Mouse (Mus musculus) embryonic stem cell, embryonic (primary cell): Measurements from ENCODE around the gene Wap.

ENCODE experiments used
- CTCF ChIA-PET, 4 experiments: fragments of 300-600 bp in 2 of 4; fragments of 350-600 bp in 2 of 4; sonication (Branson Sonifier 250); formaldehyde crosslinking; loops; one replicate each; lab custom pipeline; 2022; ENCODE audit warnings: inconsistent platforms in 2 of 4; lab: Charles Lee
- POLR2A ChIA-PET, 4 experiments: fragments of 300-600 bp in 2 of 4; fragments of 350-600 bp in 2 of 4; sonication (Branson Sonifier 250); formaldehyde crosslinking; loops; one replicate each; lab custom pipeline; 2022; ENCODE audit warnings: antibody characterized with exemption in 4 of 4, inconsistent platforms in 1 of 4; lab: Charles Lee

Wap gene

DNA sequence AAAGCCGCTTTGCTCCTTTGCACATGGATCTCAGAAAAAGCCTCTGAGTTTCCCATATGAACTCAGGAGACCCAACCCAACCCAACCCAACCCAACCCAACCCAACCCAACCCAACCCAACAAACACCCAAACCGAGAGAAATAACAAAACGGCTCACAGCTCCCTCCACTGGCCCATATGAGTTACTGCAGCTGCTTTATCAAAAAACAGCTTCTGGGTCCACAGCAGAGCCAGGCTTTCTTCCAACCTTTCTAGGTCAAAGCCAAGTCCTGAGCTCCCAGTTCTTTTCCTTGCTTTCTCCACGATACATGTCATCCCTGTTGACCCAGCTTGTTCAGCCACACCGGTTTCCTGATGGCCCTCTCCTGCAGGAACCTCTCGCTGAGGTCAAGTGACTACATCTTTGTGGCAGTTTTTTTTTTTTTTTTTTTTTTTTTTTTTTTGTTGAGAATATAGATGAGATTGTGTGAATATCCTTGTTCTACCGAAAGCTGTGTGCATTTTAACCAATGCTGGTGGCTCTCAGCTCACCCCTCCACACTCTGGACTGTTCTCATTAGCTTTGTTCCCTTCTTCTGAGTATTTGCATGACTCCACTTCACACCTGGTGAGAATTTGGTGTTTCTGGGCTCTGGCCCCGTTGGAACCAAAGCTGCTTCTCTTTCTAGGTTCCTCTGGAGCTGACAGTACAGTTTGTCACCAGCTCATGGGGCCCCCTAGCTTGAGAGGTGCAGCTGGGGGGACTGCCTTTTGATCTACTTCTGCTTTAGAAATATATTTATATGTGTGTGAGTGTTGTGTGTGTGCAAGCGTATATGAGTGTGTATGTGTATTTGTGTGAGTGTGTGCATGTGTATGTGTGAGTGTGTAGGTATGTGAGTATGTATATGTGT is 9.6 kb upstream of the Wap start:
- POLR2A ChIA-PET = interaction anchor here (0.6 to 2.9 kb wide), 46 partner anchors 12 to 853 kb away, joined by 3 to 52 read pairs (median 4); partner anchors contain the start of genes Tbrg4 (in 3 of the 4), Ddx56 (in 1 of the 4), H2afv (in 1 of the 4) and Igfbp1 (in 1 of the 4)
- CTCF ChIA-PET = interaction anchor here (0.6 to 2.4 kb wide), 81 partner anchors 8 to 1974 kb away, joined by 3 to 41 read pairs (median 5); partner anchors contain the start of genes Ramp3 (in 2 of the 4) and Mrps24 (in 1 of the 4)

DNA sequence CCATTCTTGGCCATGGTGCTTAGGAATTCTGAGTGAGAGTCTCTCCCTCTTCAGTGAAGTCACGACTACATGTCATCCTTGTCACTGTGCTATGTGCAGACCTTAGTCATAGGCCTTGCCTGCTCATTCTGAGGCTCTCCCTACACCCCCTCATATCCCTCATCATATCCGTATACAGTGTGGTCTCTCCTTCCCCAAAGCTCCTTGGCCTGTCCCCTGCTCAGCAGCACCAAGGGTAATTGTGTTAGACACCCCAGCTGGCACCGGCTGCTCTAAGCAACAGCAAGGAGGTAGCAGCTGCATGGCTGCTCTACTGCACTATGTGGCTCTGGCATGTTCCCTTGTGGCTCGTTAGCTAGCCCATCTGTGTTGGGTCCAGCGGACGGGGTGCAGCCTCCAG is 6.1 kb upstream of the Wap start:
- ChIA-PET CTCF (interaction anchor here in 1 of 4 experiments (1.0 kb wide), 1 partner anchor 10 kb away, joined by 3 read pairs; no protein-coding TSS in a partner anchor), POLR2A (interaction anchor here in 2 of 4 experiments (0.5 to 15.2 kb wide), 7 partner anchors 13 to 502 kb away, joined by 3 to 123 read pairs (median 3); partner anchors contain the start of gene Tbrg4 (in 2 of the 2))

DNA sequence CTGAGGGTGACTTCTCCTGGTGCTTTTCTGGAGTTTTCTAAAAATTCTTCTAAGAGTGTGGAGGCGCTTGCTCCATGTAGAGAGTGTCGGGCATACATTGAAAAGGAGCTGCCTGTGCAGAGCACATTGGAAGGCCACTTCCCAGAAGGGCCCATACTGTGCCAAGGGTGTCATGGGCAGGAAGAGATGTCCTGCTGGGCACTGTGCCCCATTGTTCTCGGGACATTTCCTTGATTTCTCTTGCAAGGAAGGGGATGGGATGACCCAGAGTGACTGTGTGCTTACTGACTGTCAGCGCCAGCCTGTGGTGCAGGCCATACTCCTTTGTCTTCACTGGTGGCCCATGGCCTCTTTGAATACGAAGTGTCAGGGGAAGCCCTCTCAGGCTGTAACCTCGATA is 635 bp upstream of the Wap start:
- CTCF ChIA-PET = no interaction called here
- POLR2A ChIA-PET = interaction anchor here in 1 of 4 experiments (1.3 to 15.2 kb wide), 2 partner anchors 15 to 18 kb away, joined by 3 to 123 read pairs; partner anchors contain the start of gene Tbrg4

DNA sequence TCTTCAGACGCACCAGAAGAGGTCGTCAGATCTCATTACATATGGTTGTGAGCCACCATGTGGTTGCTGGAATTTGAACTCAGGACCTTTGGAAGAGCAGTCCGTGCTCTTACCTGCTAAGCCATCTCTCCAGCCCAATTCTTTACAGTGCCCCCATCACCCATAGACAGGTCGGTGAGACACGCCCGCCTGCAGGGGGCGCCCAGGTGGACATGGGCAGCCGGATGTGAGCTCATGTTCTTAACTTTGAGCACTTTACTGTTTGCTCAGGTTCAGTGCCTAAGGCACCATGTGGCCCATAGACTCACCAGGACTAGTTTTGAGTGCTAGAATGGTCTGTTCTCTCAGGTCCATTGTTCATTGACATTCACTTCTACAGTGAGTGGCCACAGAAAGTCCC is 2.3 kb downstream of the Wap start:
- ChIA-PET POLR2A (interaction anchor here (0.7 to 15.2 kb wide), 10 partner anchors 8 to 108 kb away, joined by 3 to 123 read pairs (median 4); partner anchors contain the start of gene Tbrg4 (in 3 of the 4)), CTCF (interaction anchor here (0.5 to 1.9 kb wide), 13 partner anchors 8 to 526 kb away, joined by 3 to 17 read pairs (median 5); partner anchors contain the start of gene Tbrg4 (in 1 of the 4))

DNA sequence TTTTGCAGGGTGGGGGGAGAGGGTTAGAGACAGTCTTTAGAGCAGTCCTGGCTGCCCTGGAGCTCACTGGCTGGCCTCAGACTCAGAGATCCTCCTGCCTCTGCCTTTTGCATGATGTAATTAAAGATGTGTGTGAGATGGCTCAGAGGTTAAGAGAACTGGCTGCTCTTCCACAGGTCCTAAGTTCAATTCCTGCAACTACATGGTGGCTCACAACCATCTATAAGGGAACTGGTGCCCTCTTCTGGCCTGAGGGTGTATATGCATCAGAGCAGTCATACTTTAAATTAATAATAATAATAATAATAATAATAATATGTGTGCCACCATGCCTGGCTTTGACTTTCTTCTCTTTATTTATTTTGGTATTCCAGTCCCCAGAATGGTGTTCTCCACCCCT is 8.8 kb downstream of the Wap start:
- POLR2A ChIA-PET = interaction anchor here (0.7 to 21.3 kb wide), 23 partner anchors 10 to 544 kb away, joined by 3 to 915 read pairs (median 7); partner anchors contain the start of genes Nacad (in 2 of the 4), H2afv (in 1 of the 4), Myo1g (in 1 of the 4) and Ppia (in 1 of the 4)

DNA sequence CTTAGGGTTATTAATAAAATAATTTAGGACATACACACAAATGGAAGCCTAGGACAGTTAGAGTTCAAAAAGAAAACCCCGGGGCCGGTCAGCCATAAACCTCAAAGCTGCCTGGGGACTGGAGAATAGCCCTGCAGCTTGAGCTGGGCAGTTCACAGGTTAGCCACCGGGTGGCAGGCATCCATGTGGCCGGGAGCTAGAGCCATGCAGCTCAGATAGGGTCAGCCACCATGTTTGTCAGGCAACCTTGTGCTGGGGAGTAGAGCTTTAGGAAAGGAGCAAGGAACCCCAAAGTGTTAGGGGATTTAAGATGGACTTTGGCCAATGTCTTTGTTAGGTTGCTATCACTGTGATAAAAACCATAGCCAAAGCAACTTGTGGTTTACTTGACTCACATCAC is 9.9 kb downstream of the Wap start:
- CTCF ChIA-PET = interaction anchor here (0.6 to 3.5 kb wide), 56 partner anchors 8 to 1208 kb away, joined by 3 to 41 read pairs (median 4); partner anchors contain the start of genes H2afv (in 1 of the 4), Nacad (in 1 of the 4) and Tmed4 (in 1 of the 4)
- POLR2A ChIA-PET = interaction anchor here (0.6 to 21.3 kb wide), 50 partner anchors 8 to 673 kb away, joined by 3 to 915 read pairs (median 4); partner anchors contain the start of genes Nacad (in 2 of the 4), Ppia (in 2 of the 4), H2afv (in 1 of the 4) and Myo1g (in 1 of the 4)

More for the DNA sequence above, 8.8 kb downstream of the Wap start:
- CTCF ChIA-PET = interaction anchor here (0.6 to 3.5 kb wide), 20 partner anchors 12 to 531 kb away, joined by 3 to 41 read pairs (median 7); no protein-coding TSS in a partner anchor

DNA sequence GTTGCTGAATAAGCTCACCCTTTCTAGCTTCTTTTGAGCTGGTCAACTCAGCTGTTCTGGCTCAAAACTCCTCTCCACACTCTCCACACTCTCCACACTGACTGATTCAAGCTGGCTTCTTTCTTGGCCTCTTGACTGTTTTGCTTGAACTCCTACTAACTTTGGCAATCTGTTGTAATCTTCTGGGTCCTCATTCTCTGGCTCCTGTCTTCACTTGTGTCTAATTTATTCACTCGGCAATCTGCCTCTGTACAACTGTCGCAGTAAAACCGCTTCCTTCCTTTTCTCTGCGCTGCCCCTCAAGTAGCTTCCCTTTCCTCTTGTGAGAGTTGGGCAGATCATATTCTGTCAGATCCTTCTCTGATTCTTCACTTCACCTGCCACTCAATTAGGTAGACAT is 10.7 kb downstream of the Wap start:
- CTCF ChIA-PET = interaction anchor here in 3 of 4 experiments (0.6 to 3.5 kb wide), 15 partner anchors 9 to 225 kb away, joined by 3 to 41 read pairs (median 5); no protein-coding TSS in a partner anchor

DNA sequence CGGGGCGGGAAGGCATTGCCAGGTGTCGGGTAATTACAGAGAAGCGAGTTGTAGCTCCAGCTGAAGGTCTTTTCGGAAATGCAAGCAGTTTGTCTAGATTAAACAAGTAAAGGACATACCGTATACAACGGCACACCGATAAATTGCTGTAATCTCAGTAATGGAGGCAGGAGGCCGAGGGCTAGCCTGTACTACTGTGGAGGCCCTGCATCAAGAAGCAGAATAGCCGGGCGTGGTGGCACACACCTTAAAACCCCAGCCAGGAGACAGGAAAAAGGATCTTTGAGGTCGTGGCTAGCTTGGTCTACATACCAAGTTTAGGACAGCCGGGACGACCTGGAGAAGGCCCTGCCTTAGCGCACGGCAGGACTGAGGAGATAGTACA is 12.1 kb downstream of the Wap start:
- POLR2A ChIA-PET = interaction anchor here (0.5 to 21.3 kb wide), 83 partner anchors 7 to 885 kb away, joined by 3 to 915 read pairs (median 4); partner anchors contain the start of genes Nacad (in 3 of the 4), H2afv (in 2 of the 4), Ppia (in 2 of the 4) and Ccm2 (in 1 of the 4)
- CTCF ChIA-PET = interaction anchor here in 2 of 4 experiments (0.7 to 1.9 kb wide), 3 partner anchors 10 to 164 kb away, joined by 3 to 10 read pairs (median 6); no protein-coding TSS in a partner anchor

More for the DNA sequence above, 10.7 kb downstream of the Wap start:
- POLR2A ChIA-PET = interaction anchor here in 3 of 4 experiments (0.5 to 21.3 kb wide), 36 partner anchors 9 to 672 kb away, joined by 3 to 915 read pairs (median 5); partner anchors contain the start of genes Nacad (in 2 of the 3), Ppia (in 2 of the 3), Ccm2 (in 1 of the 3) and H2afv (in 1 of the 3)

DNA sequence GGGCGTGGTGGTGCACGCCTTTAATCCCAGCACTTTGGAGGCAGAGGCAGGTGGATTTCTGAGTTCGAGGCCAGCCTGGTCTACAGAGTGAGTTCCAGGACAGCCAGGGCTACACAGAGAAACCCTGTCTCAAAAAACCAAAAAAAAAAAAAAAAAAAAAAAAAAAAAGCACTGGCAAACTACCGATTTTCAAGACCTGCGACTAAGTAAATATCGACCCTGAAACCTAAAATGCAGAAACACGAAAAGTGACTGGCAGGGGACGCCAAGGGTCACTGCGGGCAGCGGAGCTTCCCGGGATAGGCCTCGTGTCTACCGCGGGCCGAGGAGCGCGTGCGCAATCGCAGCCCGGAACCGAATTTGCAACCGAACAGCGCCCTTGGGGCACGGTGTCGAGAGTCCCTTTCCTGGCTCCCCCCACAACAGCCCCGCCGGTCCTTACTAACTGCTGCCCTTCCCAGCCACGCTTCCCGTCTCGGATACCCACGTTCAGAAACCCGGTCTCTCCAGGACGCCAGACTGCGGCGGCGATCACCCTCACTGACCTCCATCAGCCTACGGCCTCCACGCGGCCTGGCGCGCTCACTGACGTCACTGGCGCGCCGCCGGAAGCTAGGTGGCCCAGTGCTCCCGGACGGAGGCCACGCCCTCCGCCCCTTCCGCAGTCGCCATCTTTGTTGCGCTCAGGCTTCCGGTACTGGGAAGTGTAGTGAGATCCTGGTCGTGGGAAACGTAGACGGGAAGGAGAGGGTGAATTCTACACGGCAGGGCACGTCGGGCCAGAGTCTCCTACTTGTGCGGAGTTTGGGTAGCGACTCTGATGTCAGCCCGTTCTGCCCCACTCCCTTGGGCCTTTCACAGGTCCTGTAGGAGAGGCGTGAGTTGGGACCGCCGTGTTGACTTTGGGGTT is 12.7 kb downstream of the Wap start, which contains the start of gene Tbrg4:
Tbrg4 (minus strand) TSS at position 590 of the 910 bp plus-strand sequence.
- POLR2A ChIA-PET = interaction anchor here (0.5 to 21.3 kb wide), 109 partner anchors 8 to 1934 kb away, joined by 3 to 915 read pairs (median 4); partner anchors contain the start of genes Nacad (in 3 of the 4), H2afv (in 2 of the 4), Ppia (in 2 of the 4) and Ccm2 (in 1 of the 4)
- CTCF ChIA-PET = interaction anchor here in 3 of 4 experiments (0.7 to 1.9 kb wide), 6 partner anchors 10 to 195 kb away, joined by 3 to 10 read pairs (median 5); no protein-coding TSS in a partner anchor

DNA sequence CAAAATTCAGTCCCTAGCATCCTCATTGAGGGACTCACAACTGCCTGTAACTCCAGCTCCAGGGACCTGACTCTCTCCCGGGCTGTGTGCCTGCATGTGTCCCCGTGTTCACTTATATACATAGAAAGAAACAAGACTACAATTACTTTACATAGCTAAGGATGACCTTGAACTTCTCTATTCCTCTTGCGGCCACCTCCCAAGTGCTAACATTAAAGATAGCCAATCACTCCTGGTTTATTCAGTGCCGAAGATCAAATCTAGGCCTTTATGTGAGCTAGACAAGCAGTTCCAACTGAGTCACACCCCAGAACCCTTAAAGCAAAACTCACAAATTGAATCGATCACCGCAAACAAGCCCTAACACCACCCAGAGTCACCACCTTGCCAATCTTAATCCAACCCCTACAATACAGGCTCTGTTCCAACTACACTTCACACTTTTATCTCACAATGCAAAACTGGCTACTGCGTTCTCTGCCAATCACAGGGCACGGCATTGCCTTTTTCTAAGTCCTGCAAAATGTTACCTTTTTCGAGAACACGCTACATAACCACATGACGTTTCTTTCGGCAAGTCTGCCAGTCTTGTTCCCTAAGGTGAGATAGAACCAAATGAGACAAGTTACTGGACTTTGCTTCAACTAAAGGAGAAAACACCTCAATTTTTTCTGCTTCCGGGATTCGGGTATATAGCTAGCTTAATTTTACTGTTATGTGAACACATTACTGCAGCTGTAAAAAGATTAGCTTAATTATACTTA is 13.6 kb downstream of the Wap start:
- ChIA-PET CTCF (interaction anchor here in 3 of 4 experiments (0.7 to 1.9 kb wide), 6 partner anchors 9 to 738 kb away, joined by 3 to 6 read pairs (median 4); no protein-coding TSS in a partner anchor), POLR2A (interaction anchor here (0.5 to 21.3 kb wide), 80 partner anchors 9 to 568 kb away, joined by 3 to 915 read pairs (median 5); partner anchors contain the start of genes Nacad (in 3 of the 4), H2afv (in 2 of the 4), Ccm2 (in 1 of the 4) and Myo1g (in 1 of the 4))

DNA sequence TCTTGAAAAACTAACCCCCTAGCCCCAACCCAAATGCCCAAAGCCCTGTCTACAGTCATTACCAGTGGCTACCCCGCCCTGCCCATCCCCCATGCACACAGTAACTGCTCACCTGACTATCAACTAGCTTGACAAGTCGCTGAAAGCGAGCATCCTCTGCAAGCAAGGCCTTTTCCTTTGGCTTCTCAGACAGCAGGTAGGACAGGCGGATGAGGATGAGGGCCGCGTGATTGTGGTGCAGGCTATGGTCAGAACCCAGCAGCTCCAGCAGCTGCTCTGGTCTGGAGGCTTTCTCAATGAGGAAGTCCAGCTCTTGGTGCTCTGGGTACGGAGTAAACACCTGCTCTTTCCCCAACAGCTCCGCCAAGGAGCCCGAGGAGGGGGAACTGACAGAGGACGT is 14.7 kb downstream of the Wap start:
- POLR2A ChIA-PET = interaction anchor here (0.6 to 21.3 kb wide), 36 partner anchors 8 to 362 kb away, joined by 3 to 915 read pairs (median 10); partner anchors contain the start of genes H2afv (in 2 of the 4), Nacad (in 2 of the 4), Myo1g (in 1 of the 4) and Ppia (in 1 of the 4)

DNA sequence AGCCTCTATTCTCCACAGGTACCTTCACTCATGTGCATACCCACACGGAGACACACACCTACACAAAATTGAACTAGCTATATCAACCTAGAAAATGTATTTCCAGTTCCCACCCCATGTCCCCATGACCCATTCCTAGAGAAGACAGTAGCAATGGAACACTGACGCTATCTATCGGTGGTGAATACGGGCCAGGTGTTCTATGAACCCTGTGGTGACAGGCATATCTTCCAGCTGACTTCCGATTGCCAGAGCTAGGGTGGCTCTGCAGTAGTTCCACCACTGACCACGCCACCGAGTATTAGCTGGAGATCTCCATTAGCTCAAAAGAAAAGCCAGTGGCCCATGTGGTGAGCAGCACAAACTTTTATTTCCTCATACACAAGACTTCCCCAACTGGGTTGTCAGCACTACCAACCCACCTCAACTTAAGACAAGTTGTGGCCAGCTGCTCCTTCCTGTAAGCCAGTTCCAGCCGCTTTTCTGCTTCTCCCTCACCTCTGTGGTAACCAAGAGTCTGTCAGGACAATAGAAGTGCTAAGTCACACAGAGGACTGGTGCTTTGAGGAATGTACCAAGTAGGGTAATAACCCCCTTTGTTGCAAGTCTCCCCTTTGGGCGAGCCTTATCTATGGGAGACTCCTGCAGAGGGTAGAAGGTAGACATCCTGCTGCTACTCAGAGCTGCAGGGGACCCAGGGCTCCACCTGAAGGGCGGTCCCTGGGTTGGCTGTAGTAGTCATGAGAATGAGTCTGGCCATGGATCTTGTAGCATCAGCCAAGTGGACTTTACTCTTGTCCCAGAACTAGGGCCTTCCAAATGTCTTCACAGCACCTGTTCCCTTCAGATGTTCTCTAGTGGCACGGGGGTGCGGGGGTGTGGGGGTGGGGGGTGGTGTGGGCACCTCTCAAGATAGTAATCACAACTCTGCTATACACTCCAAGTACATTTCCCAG is 22.9 kb downstream of the Wap start:
- CTCF ChIA-PET = interaction anchor here in 2 of 4 experiments (0.7 to 2.8 kb wide), 5 partner anchors 9 to 179 kb away, joined by 3 to 13 read pairs (median 6); partner anchors contain the start of gene Tbrg4 (in 1 of the 2)
- POLR2A ChIA-PET = interaction anchor here (0.5 to 31.2 kb wide), 68 partner anchors 4 to 808 kb away, joined by 3 to 915 read pairs (median 4); partner anchors contain the start of genes Nacad (in 4 of the 4), Tbrg4 (in 4 of the 4), H2afv (in 2 of the 4) and Myo1g (in 1 of the 4)

More for the DNA sequence above, 14.7 kb downstream of the Wap start:
- CTCF ChIA-PET = interaction anchor here in 2 of 4 experiments (0.9 to 1.9 kb wide), 3 partner anchors 8 to 737 kb away, joined by 3 to 4 read pairs (median 4); no protein-coding TSS in a partner anchor

DNA sequence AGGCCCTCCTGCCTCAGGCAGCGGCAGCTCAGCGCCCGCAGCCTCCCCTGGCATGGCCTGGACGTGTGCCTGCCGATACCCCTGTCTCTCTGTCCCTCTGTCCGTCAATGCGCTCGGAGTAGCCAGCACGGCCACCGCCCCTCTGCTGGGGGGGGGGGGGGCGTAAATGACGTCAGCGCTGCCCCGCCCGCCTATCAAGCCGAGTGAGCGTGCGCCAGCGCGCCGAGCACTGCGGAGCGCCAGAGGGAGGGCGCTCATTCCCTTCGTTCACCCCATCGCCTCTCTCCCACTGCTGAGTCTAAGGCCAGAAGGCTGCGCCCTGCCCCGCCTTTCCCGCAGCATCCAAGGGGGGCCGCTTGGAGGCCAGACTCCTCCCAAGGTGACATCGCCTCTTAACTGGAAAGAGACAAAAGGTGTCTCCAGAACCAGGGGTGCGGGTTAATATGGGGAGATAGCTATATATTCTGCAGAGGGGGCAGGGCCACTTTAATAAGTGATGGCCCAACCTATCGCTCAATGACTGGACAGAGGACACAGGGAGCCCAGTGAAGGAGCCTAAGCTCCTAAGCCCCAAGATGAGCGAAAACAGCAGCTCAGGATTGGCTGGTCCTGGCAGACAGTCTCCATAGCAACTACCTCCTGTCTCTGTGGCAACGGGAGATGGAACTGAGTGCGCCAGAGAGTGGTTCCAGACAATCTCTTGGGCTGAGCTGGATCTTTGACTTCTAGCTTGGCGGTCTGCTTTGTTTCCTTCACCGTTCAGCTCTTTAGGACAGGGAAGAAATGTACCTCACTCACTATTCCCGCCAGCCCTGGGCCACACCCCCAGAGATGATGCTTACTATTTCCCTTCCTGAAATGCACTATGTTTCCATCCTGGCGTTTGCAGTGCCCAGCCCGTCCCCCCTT is 32.7 kb downstream of the Wap start, which contains the start of gene Nacad:
Nacad (minus strand) TSS at position 563 of the 909 bp plus-strand sequence.
- ChIA-PET POLR2A (interaction anchor here (0.6 to 31.2 kb wide), 24 partner anchors 8 to 348 kb away, joined by 3 to 915 read pairs (median 4); partner anchors contain the start of genes Tbrg4 (in 3 of the 4) and H2afv (in 1 of the 4)), CTCF (interaction anchor here in 3 of 4 experiments (0.7 to 1.1 kb wide), 4 partner anchors 21 to 330 kb away, joined by 3 to 5 read pairs (median 3); no protein-coding TSS in a partner anchor)
